Mouse (Mus musculus): ENCODE measurements around the gene Pld4.
"Not testable (repeated sequence)": the region's sequence is repeated elsewhere in the genome, so short reads cannot be mapped to it uniquely, and the experiment has no call there.

Pld4 gene

GRCm38 (mm10) chr12:112801864-112802846 is 41.7 kb downstream of the Pld4 start, which contains the start of gene Ahnak2:
Ahnak2 (minus strand) TSS chr12:112802657.
- no peak for DNase-seq (ENCODE audit: low spot score in 2 of 2)

- no peak for DNase-seq (ENCODE audit: low spot score in 2 of 2)
Measured at GRCm38 (mm10) chr12:112802917-112803316, 42.5 kb downstream of the Pld4 start.

GRCm38 (mm10) chr12:112804046-112804445 is 43.6 kb downstream of the Pld4 start:
- no peak for DNase-seq (ENCODE audit: low spot score in 2 of 2)

GRCm38 (mm10) chr12:112806044-112806443 is 45.6 kb downstream of the Pld4 start:
- DNase-seq (ENCODE audit: low spot score in 2 of 2): no peak

GRCm38 (mm10) chr12:112807796-112808195 is 47.3 kb downstream of the Pld4 start:
- no peak for DNase-seq (ENCODE audit: low spot score in 2 of 2)

- DNase-seq (ENCODE audit: low spot score in 2 of 2): no peak
Measured at GRCm38 (mm10) chr12:112808212-112808586, 47.7 kb downstream of the Pld4 start.

GRCm38 (mm10) chr12:112808587-112809364 is 48.3 kb downstream of the Pld4 start, which contains the start of gene Clba1:
Clba1 (plus strand) TSS chr12:112808937.
- DNase-seq (ENCODE audit: low spot score in 2 of 2): peak; percentile 84 to 86

- no peak for DNase-seq (ENCODE audit: low spot score in 2 of 2)
Measured at GRCm38 (mm10) chr12:112809641-112810040, 49.2 kb downstream of the Pld4 start.

GRCm38 (mm10) chr12:112810092-112810885 is 49.8 kb downstream of the Pld4 start:
- no peak for DNase-seq (ENCODE audit: low spot score in 2 of 2)

- no peak for DNase-seq (ENCODE audit: low spot score in 2 of 2)
Measured at GRCm38 (mm10) chr12:112813370-112813769, 52.9 kb downstream of the Pld4 start.

- DNase-seq (ENCODE audit: low spot score in 2 of 2): no peak
Measured at GRCm38 (mm10) chr12:112814682-112815470, 54.4 kb downstream of the Pld4 start.

- DNase-seq (ENCODE audit: low spot score in 2 of 2): peak in 1 of 2 experiments; percentile 42
Measured at GRCm38 (mm10) chr12:112816294-112816693, 55.8 kb downstream of the Pld4 start.

- DNase-seq (ENCODE audit: low spot score in 2 of 2): not testable (repeated sequence)
Measured at GRCm38 (mm10) chr12:112816866-112817265, 56.4 kb downstream of the Pld4 start.

Data from frontal cortex, postnatal 25 days (tissue).